Mouse (Mus musculus) liver, embryonic 15.5 days (tissue): ENCODE measurements at regions not wholly inside any gene's neighbourhood (a gene's known extent, or its start where the extent isn't known, plus 50 kb on each side); places are given as distances from the start of the nearest gene placed in this dataset.

Source experiments
- ATAC-seq: fragments of 200-750 bp; cut with Nextera tagmentation; 2 replicates; pipeline ENCODE4 v1.8.0; 2017; ENCODE audit warnings: moderate number of reproducible peaks, mild to moderate bottlenecking, moderate library complexity; ENCODE audit not compliant: insufficient read depth
- H3K27ac ChIP-seq: fragments of 300-500 bp; sonication (generic); replicated peaks from 2 replicates; pipeline ENCODE4 v1.5.1; 2015; ENCODE audit warnings: mild to moderate bottlenecking, inconsistent platforms
- H3K27me3 ChIP-seq: fragments of 300-500 bp; sonication (generic); 2 replicates; pipeline ENCODE4 v1.6.1; 2015; ENCODE audit warnings: mild to moderate bottlenecking, inconsistent platforms
- H3K36me3 ChIP-seq: fragments of 300-500 bp; sonication (generic); replicated peaks from 2 replicates; pipeline ENCODE4 v1.6.1; 2015; ENCODE audit warnings: moderate library complexity, mild to moderate bottlenecking, inconsistent platforms
- H3K4me1 ChIP-seq: fragments of 300-500 bp; sonication (generic); replicated peaks from 2 replicates; pipeline ENCODE4 v1.6.1; 2015; ENCODE audit warnings: inconsistent platforms
- H3K4me2 ChIP-seq: fragments of 300-500 bp; sonication (generic); 2 replicates; pipeline ENCODE4 v1.6.1; 2015; ENCODE audit warnings: moderate library complexity, mild to moderate bottlenecking, inconsistent platforms
- H3K4me3 ChIP-seq: fragments of 300-500 bp; sonication (generic); replicated peaks from 2 replicates; pipeline ENCODE4 v1.5.1; 2015; ENCODE audit warnings: mild to moderate bottlenecking, inconsistent platforms
- H3K9ac ChIP-seq: fragments of 300-500 bp; sonication (generic); 2 replicates; pipeline ENCODE4 v1.6.1; 2015; ENCODE audit warnings: moderate library complexity, mild to moderate bottlenecking, inconsistent platforms
- H3K9me3 ChIP-seq: fragments of 300-500 bp; sonication (generic); replicated peaks from 2 replicates; pipeline ENCODE4 v1.6.1; 2016; ENCODE audit warnings: inconsistent platforms
- WGBS: fragments of 180-500 bp; shearing (Covaris S2); methylation state at CpG from one replicate; pipeline ENCODE4 v1.1.7; 2015; ENCODE audit warnings: mixed read lengths; ENCODE audit not compliant: insufficient replicate concordance; 5-methylcytosine and 5-hydroxymethylcytosine counted together

DNA sequence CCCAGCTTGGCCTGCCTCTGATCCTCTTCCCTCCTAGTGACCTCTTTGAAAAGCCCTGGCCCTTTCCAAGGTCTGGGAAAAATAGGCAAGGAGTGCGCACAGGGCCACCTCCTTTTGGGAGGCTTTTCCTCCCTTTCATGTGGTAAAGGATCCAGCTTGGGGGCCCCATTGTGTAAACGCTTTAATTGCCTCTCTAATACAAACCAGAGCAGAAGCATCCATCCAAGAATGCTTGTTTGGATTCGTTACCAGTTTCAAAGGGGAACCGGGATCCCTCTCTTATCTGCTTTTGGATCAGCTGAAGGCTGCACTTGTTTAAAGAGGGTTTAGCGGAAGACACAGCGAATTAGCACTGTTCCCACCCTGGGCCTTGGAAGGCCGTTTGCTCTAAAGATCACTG, 109.3 kb upstream of the Cops8 start:
- Histone ChIP-seq H3K4me1 (no peaks in the 10 kb centered on the region), H3K9ac (no peak overlapping the region), H3K36me3 (no peaks in the 10 kb centered on the region), H3K4me2 (no peak overlapping the region), H3K27ac (no peak overlapping the region), H3K4me3 (no peak overlapping the region), H3K9me3 (no peaks in the 10 kb centered on the region), H3K27me3 (no peaks in the 10 kb centered on the region)
- 21% methylated on average over 7 of the region's 7 CpGs for WGBS
- ATAC-seq, result no peak

DNA sequence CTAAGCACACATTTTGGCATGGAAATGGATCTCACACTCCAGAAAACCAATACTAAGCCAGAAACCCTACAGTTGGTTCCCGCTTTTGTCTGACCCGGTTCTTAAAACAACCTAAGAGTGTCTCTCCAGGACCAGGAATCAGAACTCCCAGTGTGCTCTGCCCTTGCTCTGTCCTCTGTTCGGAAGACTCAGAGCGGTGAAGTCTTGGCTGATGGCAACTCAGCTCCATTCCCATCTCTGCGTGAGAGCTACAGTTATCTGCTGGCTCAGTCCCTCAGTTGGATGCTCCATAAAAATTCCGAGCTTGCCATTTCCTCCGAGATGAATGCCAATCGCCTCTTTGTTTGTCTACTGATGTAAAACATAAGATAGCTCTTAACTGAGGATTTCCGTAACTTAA, 107.6 kb upstream of the Cops8 start:
- Histone ChIP-seq H3K4me1 (no peaks in the 10 kb centered on the region), H3K27ac (no peak overlapping the region), H3K9ac (no peak overlapping the region), H3K4me3 (no peak overlapping the region), H3K27me3 (no peaks in the 10 kb centered on the region), H3K36me3 (no peaks in the 10 kb centered on the region), H3K9me3 (no peaks in the 10 kb centered on the region), H3K4me2 (no peak overlapping the region)
- no peak for ATAC-seq
- 71% methylated on average over 9 of the region's 9 CpGs for WGBS

DNA sequence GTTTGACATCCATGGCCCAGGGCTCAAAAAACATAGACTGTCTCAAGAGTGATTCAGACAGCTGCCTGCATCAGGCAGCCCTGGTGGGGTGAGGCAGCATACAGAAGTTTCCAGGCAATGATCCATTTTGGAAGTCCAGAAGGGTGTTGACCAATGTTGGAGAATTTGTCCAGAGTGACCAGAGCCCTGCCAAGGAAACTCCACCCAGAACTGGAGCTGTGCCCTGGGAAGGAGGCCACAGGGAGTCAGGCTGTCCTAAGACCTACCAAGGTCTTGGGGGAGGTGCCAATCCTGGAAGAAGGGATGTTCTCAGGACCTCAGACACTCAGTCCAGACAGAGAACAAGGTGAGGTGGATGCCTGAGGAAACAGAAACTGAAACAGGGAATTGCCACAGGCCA, 105.2 kb upstream of the Cops8 start:
- no peak for ATAC-seq
- no peaks in the 10 kb centered on the region for H3K4me1 ChIP-seq
- H3K36me3 ChIP-seq, result no peaks in the 10 kb centered on the region

GRCm38 (mm10) chr1:90501373-90501772, 101.4 kb upstream of the Cops8 start:
- Histone ChIP-seq H3K9ac (no peak overlapping the region), H3K27me3 (no peaks in the 10 kb centered on the region), H3K4me3 (no peak overlapping the region), H3K4me1 (no peaks in the 10 kb centered on the region), H3K4me2 (no peak overlapping the region), H3K27ac (no peak overlapping the region), H3K36me3 (no peaks in the 10 kb centered on the region), H3K9me3 (no peaks in the 10 kb centered on the region)
- no peak for ATAC-seq

More for the DNA sequence above, 105.2 kb upstream of the Cops8 start:
- Histone ChIP-seq H3K4me3 (no peak overlapping the region), H3K9ac (no peak overlapping the region), H3K4me2 (no peak overlapping the region), H3K9me3 (no peaks in the 10 kb centered on the region), H3K27me3 (no peaks in the 10 kb centered on the region), H3K27ac (no peak overlapping the region)

DNA sequence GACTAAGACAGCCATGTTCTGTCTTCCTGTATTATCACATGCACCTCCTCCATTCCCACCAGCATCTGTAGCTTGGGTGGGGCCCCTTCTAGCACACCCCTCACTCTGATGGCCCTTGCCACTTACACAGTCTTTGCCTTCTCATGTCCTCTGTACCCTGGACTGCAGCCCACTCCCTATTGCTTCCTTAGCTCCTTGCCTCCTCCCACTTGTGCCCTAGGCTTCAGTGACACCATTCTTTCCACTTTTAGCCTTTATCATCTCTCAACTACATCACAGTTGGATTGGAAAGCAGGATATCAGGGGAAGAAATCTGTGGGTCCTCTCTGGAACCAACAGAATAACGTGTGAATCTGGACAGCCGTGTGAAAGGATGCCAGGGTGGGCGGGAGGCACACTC, 100.4 kb upstream of the Cops8 start:
- Histone ChIP-seq H3K9ac (no peak overlapping the region), H3K9me3 (no peaks in the 10 kb centered on the region), H3K27me3 (no peaks in the 10 kb centered on the region), H3K4me2 (no peak overlapping the region), H3K36me3 (no peaks in the 10 kb centered on the region), H3K4me1 (no peaks in the 10 kb centered on the region), H3K4me3 (no peak overlapping the region), H3K27ac (no peak overlapping the region)
- WGBS, result 59% methylated on average over 3 of the region's 3 CpGs
- no peak for ATAC-seq

DNA sequence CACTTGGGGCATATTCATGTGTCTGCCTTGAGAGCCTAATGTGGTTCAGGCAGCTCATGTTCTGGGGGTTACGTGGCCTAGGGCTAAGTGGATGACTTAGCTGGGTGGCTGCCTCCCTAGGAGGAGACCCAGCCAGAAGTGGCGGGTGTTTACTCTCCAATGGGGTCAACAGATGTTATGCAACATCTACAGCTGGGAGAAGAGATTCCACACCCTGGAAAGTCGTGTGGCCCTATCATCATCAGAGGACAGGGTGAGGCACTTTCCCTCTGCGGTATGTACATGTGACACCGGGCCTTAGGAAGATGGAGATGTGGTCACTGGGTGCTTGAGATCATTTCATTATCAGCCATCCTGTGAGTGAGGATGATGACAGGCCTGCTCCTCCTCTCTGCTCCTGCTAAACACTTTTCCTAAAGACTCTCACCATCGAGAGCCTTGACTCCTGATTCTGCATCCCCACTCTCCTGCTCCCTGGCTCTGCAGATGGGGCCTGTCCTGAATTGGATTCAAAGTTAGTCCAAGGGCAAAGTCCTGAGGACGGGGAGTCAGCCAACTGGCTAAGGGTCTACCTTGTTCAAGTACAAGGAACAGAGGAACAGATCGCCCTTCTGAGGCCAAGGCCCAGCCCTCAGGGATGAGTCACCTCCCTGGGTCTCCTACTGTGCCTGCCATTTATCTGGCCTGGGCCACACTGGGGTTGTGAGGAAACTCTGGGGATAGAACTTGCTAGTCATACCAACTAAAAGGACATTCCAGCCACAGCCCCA, 99.8 kb upstream of the Cops8 start:
- Histone ChIP-seq H3K9ac (no peak overlapping the region), H3K9me3 (no peaks in the 10 kb centered on the region), H3K36me3 (no peaks in the 10 kb centered on the region), H3K4me3 (no peak overlapping the region), H3K27ac (no peak overlapping the region), H3K4me2 (no peak overlapping the region), H3K4me1 (no peaks in the 10 kb centered on the region), H3K27me3 (no peaks in the 10 kb centered on the region)
- WGBS, result 47% methylated on average over 8 of the region's 8 CpGs
- ATAC-seq, result no peak

DNA sequence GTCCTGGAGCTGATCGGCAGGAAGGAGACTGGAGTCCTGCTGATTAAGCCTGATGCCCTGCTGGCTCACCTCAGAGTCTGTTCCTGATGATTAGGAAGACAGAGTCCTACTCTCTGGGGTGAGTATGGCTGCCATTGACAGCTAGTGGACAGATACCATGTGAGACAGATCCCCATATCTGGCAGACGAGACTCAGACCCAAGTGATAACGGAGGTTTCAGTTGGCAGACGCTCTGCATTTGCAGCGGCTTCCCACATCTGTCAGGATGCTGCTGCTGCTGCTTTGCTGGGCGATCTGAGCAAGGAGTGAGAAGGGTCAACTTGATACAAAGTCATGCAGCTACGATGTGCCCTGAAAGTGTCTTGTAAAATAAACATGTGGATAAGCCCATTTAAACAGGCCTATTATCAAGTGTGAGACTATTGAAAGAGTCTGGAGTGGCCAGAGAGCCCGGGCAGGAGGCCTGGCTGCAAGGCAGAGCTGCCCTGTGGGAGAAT, 98.1 kb upstream of the Cops8 start:
- Histone ChIP-seq H3K9me3 (no peaks in the 10 kb centered on the region), H3K27me3 (no peaks in the 10 kb centered on the region), H3K4me3 (no peak overlapping the region), H3K27ac (no peak overlapping the region), H3K9ac (no peak overlapping the region), H3K4me1 (no peaks in the 10 kb centered on the region), H3K36me3 (no peaks in the 10 kb centered on the region), H3K4me2 (no peak overlapping the region)
- WGBS, result 21% methylated on average over 8 of the region's 8 CpGs
- no peak for ATAC-seq

- no peaks in the 10 kb centered on the region for H3K9me3 ChIP-seq
- no peak overlapping the region for H3K9ac ChIP-seq
- H3K27ac ChIP-seq, result no peak overlapping the region
- H3K4me1 ChIP-seq, result no peaks in the 10 kb centered on the region
- H3K36me3 ChIP-seq, result no peaks in the 10 kb centered on the region
- no peak overlapping the region for H3K4me2 ChIP-seq
- no peak for ATAC-seq
- WGBS, result 23% methylated on average over 3 of the region's 3 CpGs
- H3K27me3 ChIP-seq, result no peaks in the 10 kb centered on the region
- no peak overlapping the region for H3K4me3 ChIP-seq
Measured at GRCm38 (mm10) chr1:90505599-90505998, 97.2 kb upstream of the Cops8 start.

- no peak overlapping the region for H3K9ac ChIP-seq
- ATAC-seq, result no peak
- no peaks in the 10 kb centered on the region for H3K36me3 ChIP-seq
- no peak overlapping the region for H3K4me2 ChIP-seq
- H3K9me3 ChIP-seq, result no peaks in the 10 kb centered on the region
- 64% methylated on average over 9 of the region's 9 CpGs for whole genome bisulfite sequencing
- H3K4me1 ChIP-seq, result no peaks in the 10 kb centered on the region
- H3K4me3 ChIP-seq, result no peak overlapping the region
- no peaks in the 10 kb centered on the region for H3K27me3 ChIP-seq
- no peak overlapping the region for H3K27ac ChIP-seq
Measured at GRCm38 (mm10) chr1:90506582-90506981, 96.2 kb upstream of the Cops8 start.

DNA sequence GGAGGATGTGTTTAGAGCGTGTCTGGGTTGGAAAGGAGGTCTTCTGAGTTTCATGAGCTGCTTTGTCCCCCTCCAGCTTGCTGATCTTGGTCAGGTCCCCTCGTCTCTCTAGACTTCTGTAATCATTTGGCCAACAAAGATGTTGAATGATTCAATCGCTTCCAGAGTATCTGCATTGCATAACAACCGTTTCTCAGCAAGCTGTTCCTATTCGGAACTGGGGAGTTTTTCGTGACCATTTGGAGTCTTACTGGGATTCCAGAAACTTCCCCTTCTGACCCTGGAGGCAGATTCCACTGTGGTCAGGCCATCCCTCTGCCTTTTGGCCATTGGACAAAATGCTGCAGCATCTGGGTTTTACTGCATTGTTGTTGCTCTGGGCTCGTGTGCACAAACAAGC, 93.4 kb upstream of the Cops8 start:
- no peak overlapping the region for H3K4me3 ChIP-seq
- H3K9ac ChIP-seq, result no peak overlapping the region
- H3K27me3 ChIP-seq, result no peaks in the 10 kb centered on the region
- H3K4me2 ChIP-seq, result no peak overlapping the region
- no peaks in the 10 kb centered on the region for H3K9me3 ChIP-seq
- no peaks in the 10 kb centered on the region for H3K36me3 ChIP-seq
- H3K27ac ChIP-seq, result no peak overlapping the region
- 56% methylated on average over 7 of the region's 7 CpGs for WGBS
- no peaks in the 10 kb centered on the region for H3K4me1 ChIP-seq
- ATAC-seq, result no peak

DNA sequence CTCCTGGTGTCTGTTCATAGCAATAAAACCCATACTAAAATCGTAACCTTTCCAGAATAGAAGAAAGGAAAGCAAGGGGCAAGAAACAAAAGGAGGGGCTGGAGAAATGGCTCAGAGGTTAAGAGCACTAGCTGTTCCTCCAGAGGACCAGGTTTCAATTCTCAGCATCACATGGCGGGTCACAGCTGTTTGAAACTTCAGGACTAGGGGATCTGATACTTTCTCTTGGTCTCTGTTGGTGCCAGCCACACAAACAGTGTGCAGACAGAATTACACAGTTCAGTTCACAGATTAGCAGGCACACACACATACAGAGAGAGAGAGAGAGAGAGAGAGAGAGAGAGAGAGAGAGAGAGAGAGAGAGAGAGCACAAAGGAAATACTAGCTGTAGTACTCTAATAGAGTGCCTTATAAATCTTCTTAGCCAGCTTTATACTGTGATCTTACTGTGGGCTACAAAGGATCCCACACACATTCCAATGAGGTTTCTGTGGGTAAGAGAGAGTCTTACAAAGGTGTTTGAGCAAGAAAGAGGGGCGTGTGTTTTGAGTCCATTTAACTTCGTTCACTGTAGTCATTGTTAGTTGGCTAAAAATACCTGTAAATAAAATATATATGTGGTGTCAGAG, 89.2 kb upstream of the Cops8 start:
- WGBS, result 53% methylated on average over 4 of the region's 4 CpGs
- H3K4me2 ChIP-seq, result no peak overlapping the region
- no peak for ATAC-seq
- H3K36me3 ChIP-seq, result no peaks in the 10 kb centered on the region
- H3K9me3 ChIP-seq, result no peaks in the 10 kb centered on the region
- H3K4me1 ChIP-seq, result no peaks in the 10 kb centered on the region
- no peaks in the 10 kb centered on the region for H3K27me3 ChIP-seq
- no peak overlapping the region for H3K4me3 ChIP-seq
- no peak overlapping the region for H3K27ac ChIP-seq
- H3K9ac ChIP-seq, result no peak overlapping the region

- H3K27ac ChIP-seq, result no peak overlapping the region
- H3K9ac ChIP-seq, result no peak overlapping the region
- no peaks in the 10 kb centered on the region for H3K27me3 ChIP-seq
- no peak overlapping the region for H3K4me3 ChIP-seq
- H3K9me3 ChIP-seq, result no peaks in the 10 kb centered on the region
- 73% methylated on average over 7 of the region's 7 CpGs for WGBS
- H3K4me2 ChIP-seq, result no peak overlapping the region
- H3K36me3 ChIP-seq, result no peaks in the 10 kb centered on the region
- no peaks in the 10 kb centered on the region for H3K4me1 ChIP-seq
- ATAC-seq, result no peak
Measured at GRCm38 (mm10) chr1:90514176-90514575, 88.6 kb upstream of the Cops8 start.
